Mouse (Mus musculus) small intestine, adult 2 months (tissue): ENCODE results near the gene Eef1a2. TPM values are rescaled to one million over a fixed set of nuclear protein-coding genes. Genes with fewer than 3 reads are reported as not detected.
"Not testable (repeated sequence)": the region's sequence is repeated elsewhere in the genome, so short reads cannot be mapped to it uniquely, and the experiment has no call there.

Source experiments
- H3K27ac ChIP-seq: fragments of 200-500 bp; 2 replicates; pipeline ENCODE4 v1.5.1; 2012; ENCODE audit warnings: low read depth, low read length, control low read depth, inconsistent platforms; ENCODE audit not compliant: insufficient read depth
- H3K27me3 ChIP-seq: fragments of 200-500 bp; 2 replicates; pipeline ENCODE4 v1.6.1; 2012; ENCODE audit warnings: mild to moderate bottlenecking, moderate library complexity, low read length, inconsistent platforms; ENCODE audit not compliant: control insufficient read depth, insufficient read depth
- H3K36me3 ChIP-seq: fragments of 200-500 bp; 2 replicates; pipeline ENCODE4 v1.6.1; 2012; ENCODE audit warnings: mild to moderate bottlenecking, low read length, control low read depth, inconsistent platforms; ENCODE audit not compliant: control insufficient read depth, insufficient read depth
- H3K4me1 ChIP-seq: fragments of 200-500 bp; 2 replicates; pipeline ENCODE4 v1.6.1; 2012; ENCODE audit warnings: low read length, inconsistent platforms, mixed read lengths; ENCODE audit not compliant: control insufficient read depth, insufficient read depth, insufficient read length
- H3K4me3 ChIP-seq: fragments of 200-500 bp; 2 replicates; pipeline ENCODE4 v1.5.1; 2012; ENCODE audit warnings: low read depth, mild to moderate bottlenecking, control low read depth, inconsistent platforms, low read length, moderate library complexity
- CTCF ChIP-seq: fragments of 200-500 bp; IDR thresholded peaks from 2 replicates; pipeline ENCODE4 v1.5.1; 2012; ENCODE audit warnings: low read depth, mild to moderate bottlenecking, control low read depth, inconsistent platforms, low read length, moderate library complexity, mixed read lengths; ENCODE audit not compliant: insufficient replicate concordance, insufficient read length; ENCODE audit errors: extremely low read depth
- POLR2A ChIP-seq: fragments of 200-500 bp; IDR thresholded peaks from 2 replicates; pipeline ENCODE4 v1.6.1; 2012; ENCODE audit warnings: low read depth, mild to moderate bottlenecking, control low read depth, inconsistent platforms, low read length, moderate library complexity
- WGBS: fragments of 180-500 bp; shearing (Covaris S2); methylation state at CpG from one replicate; pipeline ENCODE4 v1.1.7; 2018; 5-methylcytosine and 5-hydroxymethylcytosine counted together
- polyA plus RNA-seq: library from polyadenylated mRNA; depleted of rRNA; stranded (reverse); fragments of >200 nt; gene quantifications from 2 replicates; pipeline ENCODE4 v1.2.3, GENCODE M21; 2012

Eef1a2 gene
- polyA plus RNA-seq, 1 experiment = 3.4 TPM

- peak overlapping the region; percentile 70 for H3K27ac ChIP-seq
- peaks cover 14% of the 10 kb centered on the region for H3K36me3 ChIP-seq
- peaks cover 22% of the 10 kb centered on the region; the same call in 1 of the 2 replicates for H3K4me1 ChIP-seq
- TF ChIP-seq POLR2A (no peak), CTCF (no peak)
- 30% methylated on average over 4 of the region's 4 CpGs for WGBS
- H3K4me3 ChIP-seq = no peak overlapping the region
- H3K27me3 ChIP-seq = no peaks in the 10 kb centered on the region
Observed at GRCm38 (mm10) chr2:181196628-181197300, 40.0 kb upstream of the Eef1a2 start.

- peaks cover 6% of the 10 kb centered on the region for H3K36me3 ChIP-seq
- H3K4me3 ChIP-seq = no peak overlapping the region
- H3K27me3 ChIP-seq = no peaks in the 10 kb centered on the region
- 78% methylated on average over 3 of the region's 3 CpGs for WGBS
- H3K27ac ChIP-seq = no peak overlapping the region
- H3K4me1 ChIP-seq = peaks cover 18% of the 10 kb centered on the region
- no peak for TF ChIP-seq CTCF
Observed at GRCm38 (mm10) chr2:181193044-181193443, 36.2 kb upstream of the Eef1a2 start.

- no peak overlapping the region for H3K27ac ChIP-seq
- 68% methylated on average over 4 of the region's 4 CpGs for WGBS
- TF ChIP-seq POLR2A = no peak
- no peak for TF ChIP-seq CTCF
- H3K36me3 ChIP-seq = peaks cover 4% of the 10 kb centered on the region
- peaks cover 15% of the 10 kb centered on the region for H3K4me1 ChIP-seq
- no peak overlapping the region for H3K4me3 ChIP-seq
- H3K27me3 ChIP-seq = no peaks in the 10 kb centered on the region
Observed at GRCm38 (mm10) chr2:181191936-181192335, 35.1 kb upstream of the Eef1a2 start.

- not testable (repeated sequence) for H3K27me3 ChIP-seq, H3K27ac ChIP-seq, H3K36me3 ChIP-seq, H3K4me3 ChIP-seq
- peaks cover 11% of the 10 kb centered on the region for H3K4me1 ChIP-seq
- WGBS = 57% methylated on average over 4 of the region's 4 CpGs
Observed at GRCm38 (mm10) chr2:181191385-181191784, 34.6 kb upstream of the Eef1a2 start.

- H3K27me3 ChIP-seq = no peaks in the 10 kb centered on the region
- H3K27ac ChIP-seq = peak overlapping the region; percentile 86
- peaks cover 8% of the 10 kb centered on the region for H3K4me1 ChIP-seq
- WGBS = 69% methylated on average over 1 of the region's 1 CpGs
- peaks cover 4% of the 10 kb centered on the region; the same call in 1 of the 2 replicates for H3K36me3 ChIP-seq
- H3K4me3 ChIP-seq = no peak overlapping the region
- TF ChIP-seq POLR2A (no peak), CTCF (no peak)
Observed at GRCm38 (mm10) chr2:181189321-181189720, 32.5 kb upstream of the Eef1a2 start.

GRCm38 (mm10) chr2:181188681-181189080 lies 31.9 kb upstream of the Eef1a2 start:
- peak overlapping the region; percentile 6; the same call in 1 of the 2 replicates for H3K4me3 ChIP-seq
- TF ChIP-seq CTCF (no peak), POLR2A (no peak)
- 27% methylated on average over 2 of the region's 2 CpGs for whole genome bisulfite sequencing

GRCm38 (mm10) chr2:181187121-181188000 lies 30.5 kb upstream of the Eef1a2 start, which contains the start of gene Ppdpf:
Gene Ppdpf, plus strand, starts transcription at chr2:181187247.
- TF ChIP-seq CTCF (no peak), POLR2A (no peak)
- Histone ChIP-seq H3K27ac (peak within 1 kb of the TSS; percentile 86), H3K27me3 (no peaks in the 10 kb centered on the region), H3K4me1 (peaks cover 8% of the 10 kb centered on the region), H3K4me3 (peak within 1 kb of the TSS; percentile 73), H3K36me3 (peaks cover 4% of the 10 kb centered on the region; the same call in 1 of the 2 replicates)
- WGBS = under 1% methylated on average over 64 of the region's 64 CpGs

More at GRCm38 (mm10) chr2:181188681-181189080, 31.9 kb upstream of the Eef1a2 start:
- Histone ChIP-seq H3K36me3 (peaks cover 4% of the 10 kb centered on the region; the same call in 1 of the 2 replicates), H3K27ac (peak overlapping the region; percentile 86), H3K4me1 (peaks cover 8% of the 10 kb centered on the region), H3K27me3 (no peaks in the 10 kb centered on the region)
